Mouse (Mus musculus): ENCODE results near the gene Stk16. TPM values are rescaled to one million over a fixed set of nuclear protein-coding genes. Genes with fewer than 3 reads are reported as not detected.

Stk16 gene
- total RNA-seq, 1 experiment from 2014 or later = 105 TPM

Small RNA genes lying within 50 kb of the gene (microRNA-seq; reads per million reads assigned to microRNA genes)
- gene Gm27943 = 0 reads per million in 2 experiments

Other genes starting within 250 kb of the Stk16 start
- 6.1 and 7.2 TPM in 2 replicates for gene Nhej1, start 85.6 kb upstream of the Stk16 start, total RNA-seq (2021)
- 0.58 and 1.0 TPM in 2 replicates for gene Slc23a3, start 76.9 kb upstream of the Stk16 start, total RNA-seq (2021)
- gene Cnppd1, start 68.1 kb upstream of the Stk16 start, total RNA-seq (2021) = 41.2 and 48.9 TPM in 2 replicates
- gene Retreg2, start 68.1 kb upstream of the Stk16 start, total RNA-seq (2021) = 88.4 and 95.4 TPM in 2 replicates
- 36.0 and 39.8 TPM in 2 replicates for gene Zfand2b, start 42.2 kb upstream of the Stk16 start, total RNA-seq (2021)
- gene Abcb6, start 30.4 kb upstream of the Stk16 start, total RNA-seq (2021) = 29.9 and 33.1 TPM in 2 replicates
- gene Ankzf1, start 18.7 kb upstream of the Stk16 start, total RNA-seq (2021) = 23.5 and 26.4 TPM in 2 replicates
- gene Atg9a, start 18.6 kb upstream of the Stk16 start, total RNA-seq (2021) = 45.3 and 50.6 TPM in 2 replicates
- gene Glb1l, start within 50 bp of the Stk16 start, total RNA-seq (2021) = 24.2 and 28.7 TPM in 2 replicates
- gene Tuba4a, start 9.0 kb downstream of the Stk16 start, total RNA-seq (2021) = 16.3 and 35.1 TPM in 2 replicates
- not detected in 2 replicates for gene A630095N17Rik, start 21.3 kb downstream of the Stk16 start, total RNA-seq (2021)
- gene Dnajb2, start 25.6 kb downstream of the Stk16 start, total RNA-seq (2021) = 67.3 and 85.6 TPM in 2 replicates
- gene Ptprn, start 53.7 kb downstream of the Stk16 start, total RNA-seq (2021) = 41.6 and 54.3 TPM in 2 replicates
- 101 and 123 TPM in 2 replicates for gene Resp18, start 67.6 kb downstream of the Stk16 start, total RNA-seq (2021)
- gene Dnpep, start 107.2 kb downstream of the Stk16 start, total RNA-seq (2021) = 91.1 and 117 TPM in 2 replicates
- 9.3 and 14.1 TPM in 2 replicates for gene Des, start 149.5 kb downstream of the Stk16 start, total RNA-seq (2021)
- gene Speg, start 164.5 kb downstream of the Stk16 start, total RNA-seq (2021) = 15.8 and 18.1 TPM in 2 replicates
- gene Gmppa, start 225.1 kb downstream of the Stk16 start, total RNA-seq (2021) = 78.5 and 82.3 TPM in 2 replicates
- gene Asic4, start 239.6 kb downstream of the Stk16 start, total RNA-seq (2021) = 4.8 and 6.9 TPM in 2 replicates